Mouse (Mus musculus) G1E (cell line): ENCODE results near the gene Oaf. TPM values are rescaled to one million over a fixed set of nuclear protein-coding genes. Genes with fewer than 3 reads are reported as not detected.

Experiments used
- ATAC-seq: 2 replicates; pipeline ENCODE4 v1.8.0; 2016; ENCODE audit warnings: mild to moderate bottlenecking; ENCODE audit not compliant: insufficient number of reproducible peaks, poor library complexity, low FRiP score, severe bottlenecking; ENCODE audit errors: extremely low read depth
- DNase-seq: peaks from one replicate; pipeline ENCODE4 v3.0.0; 2012; ENCODE audit warnings: low spot score
- H3K27me3 ChIP-seq: 2 replicates; pipeline ENCODE4 v1.6.1; 2012; ENCODE audit warnings: mild to moderate bottlenecking, low read length, inconsistent platforms; ENCODE audit not compliant: insufficient read depth
- H3K36me3 ChIP-seq: replicated peaks from 2 replicates; pipeline ENCODE3; 2012; ENCODE audit warnings: mild to moderate bottlenecking, inconsistent platforms
- H3K4me1 ChIP-seq: 2 replicates; pipeline ENCODE4 v1.6.1; 2012; ENCODE audit warnings: low read depth, low read length, inconsistent platforms, mixed read lengths; ENCODE audit not compliant: insufficient read depth
- H3K4me3 ChIP-seq: 2 replicates; pipeline ENCODE4 v1.5.1; 2012; ENCODE audit warnings: low read depth, mild to moderate bottlenecking, inconsistent platforms, low read length, moderate library complexity, mixed read lengths
- H3K9me3 ChIP-seq: replicated peaks from 2 replicates; pipeline ENCODE4 v1.6.1; 2012; ENCODE audit warnings: inconsistent platforms
- CTCF ChIP-seq: IDR thresholded peaks from 2 replicates; pipeline ENCODE4 v1.5.1; 2012; ENCODE audit warnings: low read depth, low read length, inconsistent platforms, mixed read lengths
- GATA1 ChIP-seq: IDR thresholded peaks from 2 replicates; pipeline ENCODE4 v1.6.1; 2012; ENCODE audit warnings: borderline replicate concordance, low read length, inconsistent platforms, mixed read lengths
- GATA2 ChIP-seq: IDR thresholded peaks from 2 replicates; pipeline ENCODE4 v1.6.1; 2012; ENCODE audit warnings: low read depth, low read length, inconsistent platforms, borderline replicate concordance
- POLR2AphosphoS5 ChIP-seq: IDR thresholded peaks from 2 replicates; pipeline ENCODE4 v1.6.1; 2012; ENCODE audit warnings: low read depth, low read length, inconsistent platforms; ENCODE audit not compliant: insufficient replicate concordance
- TAL1 ChIP-seq: conservative IDR thresholded peaks from 2 replicates; pipeline ENCODE4 v1.6.1; 2012; ENCODE audit warnings: low read depth, low read length, inconsistent platforms, mixed read lengths
- polyA plus RNA-seq: library from polyadenylated mRNA; stranded (reverse); fragments of >175 nt; gene quantifications from 2 replicates; pipeline ENCODE4 v1.2.3, GENCODE M21; 2012
- total RNA-seq, 2 experiments: library from RNA; stranded (forward) in 1 of 2; stranded (reverse) in 1 of 2; fragments of 200-1000 nt in 1 of 2; fragments of >200 nt in 1 of 2; fragmentation: Nextera tagmentation in 1 of 2; gene quantifications; 2 replicates each; pipeline ENCODE4 v1.2.3; 2014 to 2017

Oaf gene
- total and polyA plus RNA-seq, 3 experiments = 22.1 to 29.5 (median 26.9) TPM

DNA sequence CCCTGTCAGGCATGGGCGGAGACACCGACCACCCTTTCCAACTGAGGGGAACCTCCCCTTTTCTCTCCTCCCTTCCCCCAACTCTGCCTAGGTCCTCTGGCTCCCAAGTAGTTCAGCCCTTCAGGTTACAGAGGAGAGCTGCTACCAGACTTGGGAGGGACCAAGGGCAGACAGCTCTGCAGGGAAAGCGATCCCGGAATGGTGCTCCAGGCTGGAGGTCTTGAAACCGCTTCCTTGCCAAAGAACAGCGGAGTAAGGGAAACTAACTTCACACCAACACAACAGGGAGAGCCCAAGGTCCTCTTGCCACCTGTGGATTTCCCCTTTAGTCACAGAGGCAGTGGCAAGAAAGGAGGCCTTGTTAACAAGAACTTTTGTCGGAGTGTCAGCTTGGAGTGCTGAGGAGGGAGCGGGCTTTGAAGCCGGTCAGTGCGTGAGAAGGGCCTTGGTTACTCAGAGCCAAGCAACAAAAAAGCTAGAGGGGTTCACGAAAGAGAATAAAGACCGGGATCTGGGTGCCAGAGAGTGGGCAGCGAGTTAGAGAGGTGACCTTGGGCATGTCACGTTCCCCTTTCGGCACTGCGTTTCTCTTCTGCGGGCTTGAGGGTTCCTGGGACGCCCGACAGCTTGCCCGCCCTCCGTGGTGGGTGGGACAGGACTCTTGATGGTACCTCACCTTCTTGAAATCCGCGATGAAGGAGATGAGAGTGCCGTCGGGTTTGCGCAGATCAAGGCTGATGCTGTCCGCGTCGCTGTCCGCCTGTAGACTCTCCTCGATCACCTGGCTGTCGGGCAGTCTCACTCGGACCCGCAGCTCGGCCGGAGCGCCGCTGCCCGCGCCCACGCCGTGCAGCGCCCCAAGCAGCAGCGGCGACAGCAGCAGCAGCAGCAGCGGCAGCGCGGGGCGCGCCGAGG lies 823 bp downstream of the Oaf start:
- DNase-seq (no peak), ATAC-seq (no peak)
- peaks cover 36% of the 10 kb centered on the region for H3K36me3 ChIP-seq
- no peaks in the 10 kb centered on the region; the same call in 1 of the 2 replicates for H3K9me3 ChIP-seq
- no peak for TF ChIP-seq GATA2
- no peak for TF ChIP-seq TAL1
- TF ChIP-seq CTCF = no peak
- TF ChIP-seq POLR2AphosphoS5 = no peak
- TF ChIP-seq GATA1 = no peak
- H3K4me3 ChIP-seq = peak overlapping the region; percentile 85
- H3K4me1 ChIP-seq = peaks cover 81% of the 10 kb centered on the region
- no peaks in the 10 kb centered on the region for H3K27me3 ChIP-seq

DNA sequence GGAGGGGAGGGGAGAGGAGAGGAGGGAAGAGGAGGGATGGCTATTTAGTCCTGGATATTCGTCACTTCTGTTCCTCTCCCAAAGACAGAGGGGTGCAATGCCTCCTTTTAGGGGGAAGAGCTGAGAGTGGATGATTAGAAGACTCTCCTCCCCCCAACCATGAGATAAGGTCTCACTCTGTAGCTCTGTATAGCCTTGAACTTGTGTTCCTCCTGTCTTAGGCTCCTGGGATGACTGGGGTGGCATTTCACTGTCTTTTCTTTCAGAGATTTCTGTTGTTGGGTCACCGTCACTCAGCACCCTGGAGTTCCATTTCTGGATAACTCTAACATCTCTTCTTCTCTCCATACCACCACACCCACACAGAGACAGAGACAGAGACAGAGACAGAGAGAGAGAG lies 1.5 kb downstream of the Oaf start:
- peaks cover 81% of the 10 kb centered on the region for H3K4me1 ChIP-seq
- no peak for ATAC-seq
- H3K27me3 ChIP-seq = no peaks in the 10 kb centered on the region
- no peaks in the 10 kb centered on the region; the same call in 1 of the 2 replicates for H3K9me3 ChIP-seq
- peaks cover 43% of the 10 kb centered on the region for H3K36me3 ChIP-seq
- TF ChIP-seq TAL1 = no peak
- TF ChIP-seq GATA2 = no peak
- TF ChIP-seq GATA1 = no peak
- TF ChIP-seq POLR2AphosphoS5 = no peak
- TF ChIP-seq CTCF = no peak
- no peak for DNase-seq
- peak overlapping the region; percentile 85 for H3K4me3 ChIP-seq

GRCm38 (mm10) chr9:43237111-43237775 lies 2.5 kb downstream of the Oaf start:
- ATAC-seq (no peak), DNase-seq (no peak)
- peaks cover 80% of the 10 kb centered on the region for H3K4me1 ChIP-seq
- peak overlapping the region; percentile 85; the same call in 1 of the 2 replicates for H3K4me3 ChIP-seq
- H3K36me3 ChIP-seq = peaks cover 49% of the 10 kb centered on the region
- H3K27me3 ChIP-seq = no peaks in the 10 kb centered on the region
- TF ChIP-seq GATA1 = no peak
- TF ChIP-seq GATA2 = no peak
- no peak for TF ChIP-seq TAL1
- TF ChIP-seq POLR2AphosphoS5 = no peak
- TF ChIP-seq CTCF = no peak
- no peaks in the 10 kb centered on the region; the same call in 1 of the 2 replicates for H3K9me3 ChIP-seq

DNA sequence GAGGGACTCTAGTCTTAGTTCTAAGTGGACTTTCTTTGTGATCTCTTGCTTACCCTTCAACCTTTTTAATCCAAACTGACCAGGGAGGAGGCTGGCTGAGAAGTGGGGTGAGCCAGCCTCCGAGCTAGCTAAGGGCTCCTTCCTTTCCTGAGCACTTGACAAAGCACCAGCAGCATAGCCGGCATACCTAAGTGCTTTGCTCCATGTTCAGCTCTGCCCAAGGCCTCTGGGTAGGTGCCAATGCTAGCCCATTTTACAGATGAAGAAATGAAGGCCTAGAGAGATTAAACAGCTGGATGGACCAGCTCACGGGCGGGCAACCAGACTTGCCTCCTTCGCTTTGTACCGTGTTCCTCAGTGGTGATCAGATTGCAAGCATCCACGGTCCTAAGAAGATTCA lies 3.1 kb downstream of the Oaf start:
- peak overlapping the region; percentile 44; the same call in 1 of the 2 replicates for H3K4me3 ChIP-seq

DNA sequence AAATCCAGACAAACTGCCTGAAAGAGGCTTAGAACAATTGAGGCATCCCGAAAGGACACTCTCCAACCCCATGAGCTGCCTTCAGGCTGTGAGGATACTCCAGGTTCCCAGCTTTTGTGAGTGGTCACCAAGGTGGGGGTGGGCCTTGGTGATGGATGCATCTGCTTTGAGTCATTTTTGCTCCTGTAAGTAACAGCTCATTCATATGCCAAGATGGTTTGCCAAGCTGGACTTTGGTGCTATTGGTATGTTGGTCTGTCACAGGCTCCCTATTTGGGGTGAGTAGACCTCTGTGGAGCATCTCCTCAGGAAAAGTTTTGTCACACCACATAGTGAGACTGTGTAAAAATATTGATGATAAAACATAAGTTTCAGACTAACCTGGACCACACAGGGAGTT lies 3.6 kb downstream of the Oaf start:
- DNase-seq (no peak), ATAC-seq (no peak)
- TF ChIP-seq POLR2AphosphoS5 = no peak
- TF ChIP-seq CTCF = no peak
- no peak for TF ChIP-seq GATA2
- TF ChIP-seq GATA1 = no peak
- no peak for TF ChIP-seq TAL1
- peaks cover 80% of the 10 kb centered on the region for H3K4me1 ChIP-seq
- H3K36me3 ChIP-seq = peaks cover 61% of the 10 kb centered on the region
- H3K9me3 ChIP-seq = no peaks in the 10 kb centered on the region; the same call in 1 of the 2 replicates
- H3K4me3 ChIP-seq = peak overlapping the region; percentile 6; the same call in 1 of the 2 replicates
- H3K27me3 ChIP-seq = no peaks in the 10 kb centered on the region

More for the DNA sequence above, 3.1 kb downstream of the Oaf start:
- peaks cover 80% of the 10 kb centered on the region for H3K4me1 ChIP-seq
- ATAC-seq = no peak
- H3K9me3 ChIP-seq = no peaks in the 10 kb centered on the region; the same call in 1 of the 2 replicates
- peaks cover 56% of the 10 kb centered on the region for H3K36me3 ChIP-seq
- TF ChIP-seq GATA2 = no peak
- no peak for TF ChIP-seq TAL1
- TF ChIP-seq POLR2AphosphoS5 = no peak
- no peak for TF ChIP-seq CTCF
- TF ChIP-seq GATA1 = no peak
- no peak for DNase-seq
- no peaks in the 10 kb centered on the region for H3K27me3 ChIP-seq

GRCm38 (mm10) chr9:43235336-43235735 lies 4.4 kb downstream of the Oaf start:
- no peaks in the 10 kb centered on the region for H3K27me3 ChIP-seq
- peak overlapping the region; percentile 56; the same call in 1 of the 2 replicates for H3K4me3 ChIP-seq
- ATAC-seq = no peak
- no peaks in the 10 kb centered on the region; the same call in 1 of the 2 replicates for H3K9me3 ChIP-seq
- peaks cover 68% of the 10 kb centered on the region for H3K36me3 ChIP-seq
- H3K4me1 ChIP-seq = peaks cover 83% of the 10 kb centered on the region
- TF ChIP-seq GATA1 (no peak), CTCF (no peak), GATA2 (no peak), TAL1 (no peak), POLR2AphosphoS5 (no peak)
- DNase-seq = no peak
